Mouse (Mus musculus) limb, embryonic 13.5 days (tissue): ENCODE measurements around the gene Aurkb. TPM values are rescaled to one million over a fixed set of nuclear protein-coding genes. Genes with fewer than 3 reads are reported as not detected.
A peak's percentile ranks its signal among the peaks of the same experiment; 100 is the strongest.

Experiments used
- ATAC-seq: fragments of 200-750 bp; cut with Nextera tagmentation; 2 replicates; pipeline ENCODE4 v1.8.0; 2017; ENCODE audit warnings: low read depth, moderate number of reproducible peaks, moderate TSS enrichment; ENCODE audit not compliant: low FRiP score
- H3K27ac ChIP-seq: fragments of 300-500 bp; sonication (generic); 2 replicates; pipeline ENCODE4 v1.5.1; 2015; ENCODE audit warnings: inconsistent platforms, mild to moderate bottlenecking, moderate library complexity
- H3K27me3 ChIP-seq: fragments of 300-500 bp; sonication (generic); 2 replicates; pipeline ENCODE4 v1.6.1; 2015; ENCODE audit warnings: mild to moderate bottlenecking, inconsistent platforms
- H3K36me3 ChIP-seq: fragments of 300-500 bp; sonication (generic); 2 replicates; pipeline ENCODE4 v1.6.1; 2015; ENCODE audit warnings: inconsistent platforms, mild to moderate bottlenecking, moderate library complexity
- H3K4me1 ChIP-seq: fragments of 300-500 bp; sonication (generic); 2 replicates; pipeline ENCODE4 v1.6.1; 2015; ENCODE audit warnings: inconsistent platforms
- H3K4me2 ChIP-seq: fragments of 300-500 bp; sonication (generic); replicated peaks from 2 replicates; pipeline ENCODE4 v1.6.1; 2015; ENCODE audit warnings: inconsistent platforms, mild to moderate bottlenecking, moderate library complexity
- H3K4me3 ChIP-seq: fragments of 300-500 bp; sonication (generic); 2 replicates; pipeline ENCODE4 v1.5.1; 2015; ENCODE audit warnings: moderate library complexity, mild to moderate bottlenecking, inconsistent platforms
- H3K9ac ChIP-seq: fragments of 300-500 bp; sonication (generic); 2 replicates; pipeline ENCODE4 v1.6.1; 2015; ENCODE audit warnings: mild to moderate bottlenecking, inconsistent platforms
- H3K9me3 ChIP-seq: fragments of 300-500 bp; sonication (generic); 2 replicates; pipeline ENCODE4 v1.6.1; 2016; ENCODE audit warnings: inconsistent platforms
- WGBS: fragments of 180-500 bp; shearing (Covaris S2); methylation state at CpG from one replicate; pipeline ENCODE4 v1.1.7; 2015; 5-methylcytosine and 5-hydroxymethylcytosine counted together
- polyA plus RNA-seq: library from polyadenylated mRNA; unstranded; fragments of >200 nt; fragmentation: Nextera tagmentation; extraction: Ambion mirVana; gene quantifications from 2 replicates; pipeline ENCODE4 v1.2.1, GENCODE M21; 2015

Gene Aurkb
- polyA plus RNA-seq, 1 experiment from 2014 or later = 141 TPM

DNA sequence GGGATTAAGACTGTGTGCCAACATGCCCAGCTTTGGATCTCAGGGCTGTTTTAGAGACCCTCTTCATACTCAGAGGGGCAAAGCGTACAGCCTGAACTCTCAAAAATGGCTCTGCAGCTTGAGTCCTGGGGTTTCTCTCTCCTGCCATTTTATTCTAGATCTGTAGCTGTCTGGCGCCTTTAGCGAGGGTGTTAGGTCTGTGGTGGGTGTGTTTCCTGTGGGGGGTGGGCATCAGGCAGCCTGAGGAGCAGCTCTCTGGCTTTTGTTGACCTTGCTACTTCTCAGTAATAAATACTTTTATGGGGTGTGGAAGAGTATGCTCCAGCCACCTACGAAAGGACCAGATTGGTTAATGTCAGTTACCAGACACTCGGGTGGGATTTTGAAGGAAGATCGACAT, 32.6 kb downstream of the Aurkb start:
- H3K27ac ChIP-seq = no peak overlapping the region
- no peak overlapping the region for H3K4me3 ChIP-seq
- H3K4me1 ChIP-seq = peaks cover 4% of the 10 kb centered on the region
- no peak for ATAC-seq
- H3K9me3 ChIP-seq = no peaks in the 10 kb centered on the region
- H3K4me2 ChIP-seq = no peak overlapping the region
- H3K9ac ChIP-seq = no peak overlapping the region
- WGBS = 52% methylated on average over 6 of the region's 6 CpGs
- no peaks in the 10 kb centered on the region for H3K36me3 ChIP-seq
- H3K27me3 ChIP-seq = no peaks in the 10 kb centered on the region

DNA sequence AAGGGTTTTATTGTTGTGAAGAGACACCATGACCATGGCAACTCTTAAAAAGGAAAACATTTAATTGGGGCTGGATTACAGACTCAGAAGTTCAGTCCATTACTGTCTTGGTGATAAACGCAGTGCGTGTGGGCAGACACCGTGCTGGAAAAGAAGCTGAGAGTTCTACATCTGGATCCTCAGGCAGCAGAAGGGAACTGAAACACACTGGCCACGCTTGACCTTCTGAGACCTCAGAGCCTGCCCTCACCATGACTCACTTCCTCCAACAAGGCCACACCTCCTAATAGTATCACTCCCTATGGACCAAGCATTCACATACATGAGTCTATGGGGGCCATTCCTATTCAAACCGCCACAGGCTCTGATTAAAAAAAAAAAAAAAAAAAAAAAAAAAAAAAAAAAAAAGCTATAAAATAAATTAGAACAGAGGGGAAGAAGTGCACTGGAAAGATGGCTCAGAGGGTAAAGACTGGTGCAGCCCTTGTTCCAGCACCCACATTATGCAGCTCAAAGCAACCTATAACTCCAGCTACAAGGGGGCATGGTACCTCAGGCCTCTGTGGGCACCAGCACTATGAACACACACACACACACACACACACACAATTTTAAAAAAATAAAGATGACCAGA, 33.5 kb downstream of the Aurkb start:
- 58% methylated on average over 5 of the region's 5 CpGs for WGBS
- no peaks in the 10 kb centered on the region for H3K9me3 ChIP-seq
- H3K27ac ChIP-seq = no peak overlapping the region
- no peak overlapping the region for H3K9ac ChIP-seq
- H3K4me2 ChIP-seq = no peak overlapping the region
- H3K4me1 ChIP-seq = peaks cover 4% of the 10 kb centered on the region
- H3K36me3 ChIP-seq = no peaks in the 10 kb centered on the region
- no peak for ATAC-seq
- no peaks in the 10 kb centered on the region for H3K27me3 ChIP-seq
- no peak overlapping the region for H3K4me3 ChIP-seq

DNA sequence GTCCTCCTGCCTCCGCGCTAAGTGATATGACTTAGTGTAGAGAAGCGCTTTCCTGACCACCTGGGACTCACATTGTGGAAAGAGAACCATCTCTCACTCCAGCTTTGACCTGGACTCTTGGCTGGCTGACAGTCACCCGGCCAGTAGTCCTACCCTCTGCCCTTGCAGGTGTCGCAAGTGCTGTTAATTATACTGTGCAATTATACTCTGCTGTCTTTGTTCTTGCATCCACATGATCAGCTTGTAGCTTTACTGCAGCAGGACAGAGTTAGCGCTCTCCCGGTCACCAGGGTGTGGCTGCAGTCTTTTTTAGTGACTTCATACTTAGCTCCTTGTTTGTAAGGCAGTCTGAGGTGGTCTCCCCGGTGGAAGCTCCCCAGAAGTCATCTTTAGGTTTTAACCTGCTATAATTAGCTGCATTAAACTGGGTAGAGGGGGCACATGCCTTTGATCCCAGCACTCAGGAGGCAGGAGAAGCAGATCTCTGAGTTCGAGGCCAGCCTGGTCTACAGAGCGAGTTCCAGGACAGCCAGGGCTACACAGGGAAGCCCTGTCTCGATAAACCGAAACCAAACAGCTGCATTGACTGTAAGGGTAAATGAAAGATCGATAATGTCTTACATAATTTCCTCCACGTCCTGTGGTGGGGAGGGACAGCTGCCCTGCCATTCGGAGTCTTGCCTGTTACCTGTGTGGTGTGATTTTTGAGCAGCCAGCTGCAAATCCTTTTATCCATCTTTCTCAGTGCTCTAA, 34.8 kb downstream of the Aurkb start:
- Histone ChIP-seq H3K4me2 (no peak overlapping the region), H3K36me3 (no peaks in the 10 kb centered on the region), H3K9me3 (no peaks in the 10 kb centered on the region), H3K4me3 (no peak overlapping the region), H3K9ac (no peak overlapping the region), H3K27me3 (no peaks in the 10 kb centered on the region), H3K4me1 (no peaks in the 10 kb centered on the region), H3K27ac (no peak overlapping the region)
- ATAC-seq = no peak
- 74% methylated on average over 15 of the region's 15 CpGs for WGBS

DNA sequence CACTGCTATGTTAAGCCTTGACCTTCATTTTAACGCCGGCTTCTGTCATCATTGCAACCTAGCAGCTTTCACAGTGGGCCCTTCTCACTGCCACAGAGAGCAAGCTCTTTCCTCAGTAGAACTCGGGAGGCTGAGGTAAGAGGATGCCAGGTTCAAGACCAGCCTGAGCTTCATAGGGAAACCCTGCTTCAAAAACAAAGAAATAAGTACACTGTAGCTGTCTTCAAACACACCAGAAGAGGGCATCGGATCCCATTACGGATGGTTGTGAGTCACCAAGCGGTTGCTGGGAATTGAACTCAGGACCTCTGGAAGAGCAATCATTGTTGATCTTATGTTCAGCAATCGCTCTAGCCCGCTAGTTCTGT, 35.4 kb downstream of the Aurkb start:
- no peak overlapping the region for H3K4me2 ChIP-seq
- H3K4me1 ChIP-seq = no peaks in the 10 kb centered on the region
- no peak overlapping the region for H3K4me3 ChIP-seq
- no peak overlapping the region for H3K9ac ChIP-seq
- 88% methylated on average over 8 of the region's 8 CpGs for WGBS
- no peak overlapping the region for H3K27ac ChIP-seq
- no peak for ATAC-seq
- H3K27me3 ChIP-seq = no peaks in the 10 kb centered on the region
- no peaks in the 10 kb centered on the region for H3K36me3 ChIP-seq
- no peaks in the 10 kb centered on the region for H3K9me3 ChIP-seq

DNA sequence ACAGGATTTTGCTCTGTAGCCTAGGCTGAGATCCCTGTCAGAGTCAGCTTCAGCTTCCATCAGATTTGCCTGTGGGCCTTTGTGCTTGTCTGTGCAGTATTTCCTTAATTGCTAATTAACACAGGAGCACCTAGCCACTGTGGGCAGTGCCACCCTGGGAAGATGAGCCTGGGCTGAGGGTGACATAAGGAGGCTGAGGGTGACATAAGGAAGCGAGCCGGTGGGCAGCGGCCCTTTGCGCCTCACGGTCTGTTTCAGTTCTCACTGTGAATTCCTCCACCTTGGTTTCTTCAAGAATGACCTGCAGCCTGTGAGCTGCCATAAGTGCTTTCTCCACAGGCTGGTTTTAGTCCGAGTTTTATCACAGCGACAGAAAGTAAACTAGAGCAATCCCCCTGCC, 36.2 kb downstream of the Aurkb start:
- ATAC-seq = no peak
- no peaks in the 10 kb centered on the region for H3K4me1 ChIP-seq

DNA sequence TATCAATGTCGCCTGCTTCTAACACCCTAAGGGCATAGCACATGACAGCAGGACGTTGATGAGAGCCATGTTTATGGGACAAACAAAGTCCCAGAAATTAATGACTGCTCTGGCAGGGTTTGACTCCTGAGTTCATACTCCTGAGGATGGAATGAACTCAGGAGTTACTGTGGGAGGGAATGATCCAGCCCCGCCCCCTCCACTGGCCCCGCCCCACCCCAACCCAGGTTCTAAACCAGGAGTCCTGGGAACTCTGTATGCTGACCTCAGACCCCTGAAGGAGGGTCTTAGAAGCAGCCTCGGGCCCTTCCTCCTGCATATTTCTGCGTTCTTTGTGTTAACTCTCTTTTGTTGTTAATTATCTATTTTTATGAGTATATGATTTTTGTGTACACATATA, 40.2 kb downstream of the Aurkb start:
- no peak overlapping the region for H3K4me3 ChIP-seq
- ATAC-seq = no peak
- H3K27me3 ChIP-seq = no peaks in the 10 kb centered on the region
- no peaks in the 10 kb centered on the region for H3K9me3 ChIP-seq
- H3K4me1 ChIP-seq = peaks cover 30% of the 10 kb centered on the region
- H3K27ac ChIP-seq = no peak overlapping the region
- no peak overlapping the region for H3K4me2 ChIP-seq
- peaks cover 12% of the 10 kb centered on the region for H3K36me3 ChIP-seq
- 60% methylated on average over 6 of the region's 6 CpGs for WGBS
- H3K9ac ChIP-seq = no peak overlapping the region

More for the DNA sequence above, 36.2 kb downstream of the Aurkb start:
- H3K27me3 ChIP-seq = no peaks in the 10 kb centered on the region
- no peak overlapping the region for H3K4me2 ChIP-seq
- no peaks in the 10 kb centered on the region for H3K36me3 ChIP-seq
- H3K4me3 ChIP-seq = no peak overlapping the region
- no peak overlapping the region for H3K9ac ChIP-seq
- H3K9me3 ChIP-seq = no peaks in the 10 kb centered on the region
- H3K27ac ChIP-seq = no peak overlapping the region
- WGBS = 88% methylated on average over 7 of the region's 7 CpGs

DNA sequence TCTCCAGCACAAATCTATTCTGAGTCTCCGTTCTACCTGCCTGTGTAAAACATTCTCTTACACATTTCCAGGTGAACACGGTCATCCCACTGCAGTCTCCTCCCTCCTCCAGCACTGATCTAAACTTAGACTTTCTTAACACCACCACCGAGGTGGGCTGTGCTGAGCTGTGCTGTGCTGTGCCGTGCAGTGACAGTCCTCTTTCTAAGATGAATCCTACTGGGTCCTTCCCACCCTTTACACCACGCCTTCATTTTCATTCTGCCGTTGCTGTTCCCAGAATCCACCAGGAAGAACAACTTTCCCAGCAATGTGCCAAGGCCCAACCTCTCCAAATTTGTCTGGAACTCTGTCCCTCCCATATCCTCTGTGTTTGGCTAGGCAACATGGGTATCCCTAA, 40.9 kb downstream of the Aurkb start:
- no peak for ATAC-seq
- Histone ChIP-seq H3K27me3 (no peaks in the 10 kb centered on the region), H3K4me1 (peaks cover 34% of the 10 kb centered on the region), H3K9ac (0 out of 2 replicates have a peak overlapping the region, but pooled peaks have one; percentile 9), H3K36me3 (peaks cover 20% of the 10 kb centered on the region), H3K9me3 (no peaks in the 10 kb centered on the region), H3K27ac (no peak overlapping the region), H3K4me3 (no peak overlapping the region), H3K4me2 (no peak overlapping the region)
- WGBS = 57% methylated on average over 6 of the region's 6 CpGs

DNA sequence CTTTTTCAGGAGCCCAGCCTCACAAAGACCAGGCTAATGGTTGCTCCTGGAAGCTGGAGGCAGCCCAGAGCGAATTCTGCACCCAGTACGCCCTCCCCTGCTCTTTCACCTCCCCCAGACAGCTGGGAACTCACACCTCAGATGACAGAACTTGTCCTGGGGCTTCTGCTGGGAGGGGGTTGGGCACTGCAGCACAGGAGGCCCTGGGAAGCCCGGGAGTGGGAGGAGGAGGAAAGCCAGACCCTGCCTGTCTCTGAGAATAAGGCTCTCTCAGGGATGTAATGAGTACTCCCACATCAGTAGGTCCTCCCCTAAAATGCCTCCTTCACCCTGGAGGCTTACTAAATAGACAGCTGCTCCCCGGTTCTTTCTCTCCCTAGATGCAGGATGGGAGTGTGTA, 41.6 kb downstream of the Aurkb start:
- Histone ChIP-seq H3K9me3 (no peaks in the 10 kb centered on the region), H3K27me3 (no peaks in the 10 kb centered on the region), H3K4me1 (peaks cover 34% of the 10 kb centered on the region), H3K9ac (no peak overlapping the region), H3K4me2 (no peak overlapping the region), H3K4me3 (no peak overlapping the region), H3K27ac (peak overlapping the region; percentile 67; the same call in 1 of the 2 replicates), H3K36me3 (peaks cover 27% of the 10 kb centered on the region)
- ATAC-seq = no peak
- WGBS = 30% methylated on average over 4 of the region's 4 CpGs

DNA sequence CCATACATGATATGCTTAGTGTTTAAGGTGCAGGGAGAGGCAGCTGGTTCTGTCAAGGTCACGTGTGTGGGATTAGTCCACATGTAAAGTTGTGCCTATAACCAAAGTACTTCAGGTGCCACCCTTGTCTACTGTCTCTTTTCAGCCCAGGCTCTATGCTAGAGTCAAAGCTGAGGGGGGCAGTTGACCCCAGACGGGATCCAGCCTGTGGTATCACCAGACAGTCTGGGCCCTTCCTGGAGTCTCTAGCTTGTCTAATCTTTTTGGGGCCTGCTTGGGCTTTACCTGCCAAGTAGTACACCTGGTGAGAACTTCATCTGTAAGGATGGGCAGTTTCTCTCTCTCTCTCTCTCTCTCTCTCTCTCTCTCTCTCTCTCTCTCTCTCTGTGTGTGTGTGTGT, 42.1 kb downstream of the Aurkb start:
- Histone ChIP-seq H3K27ac (peak overlapping the region; percentile 67; the same call in 1 of the 2 replicates), H3K9ac (peak overlapping the region; percentile 100; the same call in 1 of the 2 replicates), H3K4me1 (peaks cover 34% of the 10 kb centered on the region), H3K27me3 (no peaks in the 10 kb centered on the region), H3K4me3 (peak overlapping the region; percentile 95; the same call in 1 of the 2 replicates), H3K36me3 (peaks cover 30% of the 10 kb centered on the region), H3K9me3 (no peaks in the 10 kb centered on the region), H3K4me2 (peak overlapping the region; percentile 97)
- ATAC-seq = no peak
- WGBS = 64% methylated on average over 2 of the region's 2 CpGs

DNA sequence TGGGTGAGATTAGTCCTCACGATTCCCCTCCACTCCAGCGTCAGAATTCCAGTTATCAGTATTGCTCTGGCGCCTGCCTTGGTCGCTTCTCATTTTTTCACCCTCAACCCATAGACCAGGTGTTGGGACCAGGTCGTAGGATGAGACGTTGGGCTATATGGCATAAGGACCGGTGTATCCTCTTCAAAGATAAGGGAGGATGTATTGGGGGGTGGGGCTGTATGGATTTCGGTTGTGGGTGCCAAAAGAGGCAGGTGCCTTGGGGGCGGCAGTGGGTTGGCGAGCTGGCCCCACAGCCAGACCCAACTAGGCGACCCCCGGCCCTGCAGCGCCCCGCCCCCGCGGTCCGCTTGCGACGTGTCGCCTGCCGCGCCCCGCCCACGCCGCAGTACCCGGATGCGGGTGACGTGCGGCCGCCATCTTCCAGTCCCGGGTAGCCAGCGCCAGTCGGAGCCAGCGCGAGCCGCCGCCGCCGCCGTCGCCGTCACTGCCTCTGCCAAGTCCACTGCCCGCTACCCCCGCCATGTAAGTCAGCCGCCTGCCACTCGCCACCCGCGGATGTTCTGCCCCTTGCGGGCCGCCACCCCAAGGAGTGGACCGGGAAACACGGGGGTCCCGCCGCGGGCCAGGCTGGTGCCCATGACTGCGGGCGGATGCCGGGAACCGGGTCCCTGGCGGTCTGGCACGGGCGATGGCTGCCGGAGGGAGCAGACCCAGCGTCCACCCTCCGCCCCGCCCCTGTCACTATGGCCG, 42.8 kb downstream of the Aurkb start, which contains the start of gene Vamp2:
Vamp2 (plus strand) TSS at position 388 of the 753 bp plus-strand sequence.
- Histone ChIP-seq H3K27ac (peak within 1 kb of the TSS; percentile 87), H3K36me3 (peaks cover 34% of the 10 kb centered on the region), H3K9me3 (no peaks in the 10 kb centered on the region), H3K4me1 (peaks cover 34% of the 10 kb centered on the region), H3K4me2 (peak within 1 kb of the TSS; percentile 97), H3K27me3 (no peaks in the 10 kb centered on the region), H3K9ac (peak within 1 kb of the TSS; percentile 100), H3K4me3 (peak within 1 kb of the TSS; percentile 95)
- WGBS = under 1% methylated on average over 67 of the region's 67 CpGs
- ATAC-seq = peak; percentile 87

DNA sequence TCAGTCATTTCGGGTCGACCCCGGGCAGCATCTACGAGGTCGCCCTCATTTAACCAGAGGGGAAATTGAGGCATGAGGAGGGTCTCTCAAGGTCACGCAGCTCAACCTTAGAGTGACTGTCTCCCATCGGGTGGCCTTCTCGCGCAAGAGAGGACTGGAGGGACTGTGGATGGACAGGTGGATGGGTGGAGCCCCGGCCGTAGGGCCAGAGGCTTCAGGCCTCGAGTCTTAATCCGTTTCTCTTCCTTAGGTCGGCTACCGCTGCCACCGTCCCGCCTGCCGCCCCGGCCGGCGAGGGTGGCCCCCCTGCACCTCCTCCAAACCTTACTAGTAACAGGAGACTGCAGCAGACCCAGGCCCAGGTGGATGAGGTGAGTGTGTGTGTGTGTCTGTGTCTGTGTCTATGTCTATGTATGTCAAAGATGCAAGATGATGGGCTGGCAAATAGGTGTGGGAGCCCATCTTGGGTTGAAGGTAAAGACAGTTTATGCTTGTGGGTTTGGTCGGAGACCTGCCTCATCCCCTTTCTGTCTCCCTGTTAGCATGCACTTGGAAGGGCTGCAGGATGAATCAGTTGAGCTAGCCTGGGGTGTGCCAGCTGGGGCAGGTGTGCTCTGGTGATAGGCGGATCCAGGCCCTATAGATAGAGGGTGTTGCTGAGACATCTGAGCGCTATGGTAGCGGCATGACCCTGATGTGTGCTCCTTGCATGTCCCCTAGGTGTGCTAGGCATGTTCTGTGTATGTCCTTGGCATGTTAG, 43.6 kb downstream of the Aurkb start:
- peak; percentile 19; the same call in 1 of the 2 replicates for ATAC-seq
- H3K27me3 ChIP-seq = no peaks in the 10 kb centered on the region
- H3K4me3 ChIP-seq = peak overlapping the region; percentile 95
- H3K9me3 ChIP-seq = no peaks in the 10 kb centered on the region
- H3K27ac ChIP-seq = peak overlapping the region; percentile 87; the same call in 1 of the 2 replicates
- WGBS = 12% methylated on average over 25 of the region's 25 CpGs
- peak overlapping the region; percentile 100 for H3K9ac ChIP-seq
- H3K4me2 ChIP-seq = peak overlapping the region; percentile 97
- peaks cover 34% of the 10 kb centered on the region for H3K36me3 ChIP-seq
- H3K4me1 ChIP-seq = peaks cover 34% of the 10 kb centered on the region
